Mouse (Mus musculus): ENCODE results near the gene Olfr658.

The Olfr658 gene

DNA sequence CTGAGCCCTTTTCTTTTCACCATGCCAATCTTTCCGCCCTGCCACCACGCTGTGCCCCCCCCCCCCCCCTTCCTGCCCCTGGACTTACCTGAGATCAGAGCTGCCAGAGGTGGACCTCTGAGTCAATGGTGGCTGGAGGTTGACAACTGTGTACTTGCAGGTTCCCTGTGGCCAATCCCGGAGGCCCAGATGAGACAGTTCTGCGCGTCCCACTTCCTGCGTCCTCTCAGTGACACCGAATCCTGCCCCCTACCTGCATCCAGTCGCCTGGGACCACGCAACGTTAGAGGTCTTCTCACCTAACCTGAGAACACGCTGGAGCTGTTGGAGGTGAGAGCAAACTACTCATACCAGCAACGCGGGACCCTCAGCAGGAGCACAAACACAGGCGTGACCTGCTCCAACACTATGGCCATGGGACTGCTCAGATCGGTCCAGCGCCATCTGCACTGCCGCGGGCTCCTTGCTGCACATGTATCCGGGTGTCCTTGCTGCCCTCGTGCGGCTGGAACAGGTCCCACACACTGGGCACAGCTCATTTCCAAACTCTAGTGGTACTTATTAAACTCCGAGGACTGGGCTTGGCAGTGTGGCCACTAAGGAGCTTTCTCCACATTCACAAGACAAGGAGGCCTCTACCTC lies at the start of gene Olfr658:
Gene Olfr658 (minus strand): TSS at position 465 of the 642 bp plus-strand sequence.
- DNase-seq (ENCODE audit: low spot score in 2 of 2) = peak in 1 of 2 experiments; percentile 39

DNA sequence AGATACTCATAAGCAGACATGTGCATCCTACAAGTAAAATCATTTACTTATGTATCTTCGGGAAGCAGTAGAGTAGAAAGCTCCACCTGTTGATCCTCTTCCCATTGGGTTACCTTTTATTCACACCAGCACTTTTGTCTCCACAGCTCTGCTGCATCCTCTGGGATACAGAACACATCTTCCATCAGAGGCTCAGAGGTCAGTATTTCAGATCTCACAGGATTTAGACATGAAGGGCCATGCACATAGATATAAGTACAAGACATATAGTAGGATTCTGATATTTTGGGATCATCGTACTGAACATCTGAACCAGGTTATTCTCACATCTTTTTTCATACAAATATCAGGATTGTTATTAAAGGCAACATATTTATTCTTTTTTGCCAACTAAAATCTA lies 39.1 kb upstream of the Olfr658 start, which contains the start of gene Olfr661:
Gene Olfr661 (plus strand): TSS at position 301 of the 400 bp plus-strand sequence.
- DNase-seq (ENCODE audit: low spot score in 2 of 2) = no peak

DNA sequence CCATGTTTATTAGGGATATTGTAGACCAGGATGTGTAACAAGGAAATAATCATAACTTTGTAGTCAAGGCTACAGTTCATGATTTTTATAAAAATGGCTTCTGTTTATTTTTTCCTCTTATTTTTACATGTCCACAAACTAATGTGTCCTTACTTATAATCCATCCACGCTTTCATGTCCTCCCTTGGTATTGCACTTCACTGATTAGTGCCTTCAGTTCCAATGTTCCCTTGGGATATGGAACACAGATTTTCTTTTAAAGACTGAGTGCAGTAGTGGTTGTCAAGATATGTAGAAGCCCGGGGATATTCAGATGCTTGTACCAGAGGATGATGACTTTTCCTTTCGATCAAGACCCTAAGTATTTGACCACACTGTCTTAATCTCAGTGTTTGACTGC lies 19.3 kb upstream of the Olfr658 start, which contains the start of gene Olfr659:
Gene Olfr659 (plus strand): TSS at position 301 of the 400 bp plus-strand sequence.
- DNase-seq (ENCODE audit: low spot score in 2 of 2) = no peak

DNA sequence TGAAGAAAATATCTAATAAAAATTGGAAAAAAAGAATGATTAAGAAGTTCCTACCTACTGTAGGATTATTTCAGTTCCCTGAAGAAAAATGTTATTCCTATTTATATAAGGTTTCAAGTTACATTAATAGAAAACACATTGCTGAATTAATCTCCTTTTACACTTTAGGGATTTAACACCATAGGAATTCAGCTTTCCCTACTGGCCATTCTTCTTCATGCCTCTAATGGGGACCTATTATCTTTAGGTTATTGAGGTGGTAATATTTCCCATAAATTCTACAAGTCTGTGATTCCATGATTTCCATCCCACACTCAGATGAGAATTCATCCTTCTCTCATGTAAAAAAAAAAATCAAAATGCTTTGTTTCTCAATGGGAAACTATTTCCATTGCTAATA lies 22.6 kb downstream of the Olfr658 start, which contains the start of gene Olfr657:
Gene Olfr657 (plus strand): TSS at position 301 of the 400 bp plus-strand sequence.
- no peak for DNase-seq (ENCODE audit: low spot score in 2 of 2)

DNA sequence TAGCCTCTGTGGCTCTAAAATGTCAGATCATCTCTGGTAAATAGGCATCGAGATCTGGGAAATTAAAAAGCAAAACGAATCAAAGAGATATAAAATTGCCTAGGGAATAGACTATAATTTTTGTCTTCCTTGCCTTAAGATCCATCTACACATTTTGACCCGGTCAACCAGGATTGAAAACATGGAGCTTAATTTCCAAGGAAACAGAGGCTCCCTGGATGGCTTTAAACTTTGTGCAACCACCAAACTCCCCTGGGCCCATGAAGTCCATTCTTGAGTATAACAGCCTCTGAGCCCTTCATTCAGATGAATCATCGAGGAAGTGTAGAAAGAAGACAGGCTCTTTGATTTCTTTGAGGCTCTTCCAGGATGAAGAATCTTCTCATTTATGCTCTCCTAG lies 33.5 kb downstream of the Olfr658 start, which contains the start of gene Olfr656:
Gene Olfr656 (plus strand): TSS at position 301 of the 400 bp plus-strand sequence.
- DNase-seq (ENCODE audit: low spot score in 2 of 2) = no peak

DNA sequence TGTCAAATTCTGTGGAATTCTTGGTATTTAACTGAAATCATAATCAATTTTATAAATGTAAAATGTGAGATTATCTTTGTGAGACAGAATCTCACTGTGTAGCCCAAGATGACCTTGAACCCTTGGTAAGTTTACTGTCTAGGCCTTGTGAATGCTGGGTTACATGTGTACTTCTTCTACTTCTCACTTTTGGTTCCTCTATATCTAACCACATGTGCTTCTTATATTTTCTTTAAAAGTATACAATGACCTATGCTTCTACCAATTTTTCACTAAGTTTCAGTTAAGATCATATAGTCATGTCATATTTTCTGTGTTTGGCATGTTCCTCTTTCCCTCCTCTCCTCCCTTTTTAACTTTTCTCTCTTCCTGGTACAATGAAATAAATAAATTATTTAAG lies 42.4 kb downstream of the Olfr658 start:
- DNase-seq (ENCODE audit: low spot score in 2 of 2) = no peak

DNA sequence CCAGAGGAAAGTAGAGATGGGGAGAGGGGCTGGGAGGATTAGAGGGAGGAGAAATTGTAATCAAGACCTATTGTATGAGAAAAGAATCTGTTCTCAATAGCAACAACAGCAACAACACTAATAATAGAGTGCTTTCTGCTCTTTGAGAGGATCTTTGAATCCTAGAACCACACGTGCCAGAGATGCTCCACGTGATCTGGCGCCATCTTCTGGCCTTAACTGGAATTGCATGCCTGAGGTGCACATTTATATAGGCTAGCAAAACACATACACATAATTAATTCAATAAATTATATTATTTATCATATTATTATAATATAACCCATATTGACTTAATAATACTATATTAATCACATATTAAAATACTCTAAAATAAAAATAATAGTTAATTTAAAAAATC lies 43.9 kb downstream of the Olfr658 start:
- peak; percentile 35 to 71 for DNase-seq (ENCODE audit: low spot score in 2 of 2)

DNA sequence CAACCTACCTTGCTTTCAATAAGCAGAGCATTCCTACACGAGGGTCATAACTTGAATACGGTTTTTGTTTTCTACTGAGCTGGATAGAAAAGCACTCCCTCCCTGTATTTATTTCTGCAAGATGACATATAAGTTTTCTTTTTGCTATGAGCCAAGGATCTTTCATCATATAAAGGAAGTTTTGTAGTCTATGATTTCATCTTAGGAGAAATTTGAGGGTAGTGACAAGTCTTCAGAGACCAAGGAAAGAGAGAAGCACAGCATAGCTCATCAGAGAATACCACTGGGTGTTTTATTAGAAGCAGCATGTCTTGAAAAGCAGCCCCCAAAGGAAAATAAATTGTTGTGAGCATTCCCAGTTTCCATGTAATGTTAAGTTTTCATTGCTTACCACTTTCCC lies 45.4 kb downstream of the Olfr658 start, which contains the start of gene Olfr655:
Gene Olfr655 (minus strand): TSS at position 101 of the 400 bp plus-strand sequence.
- no peak for DNase-seq (ENCODE audit: low spot score in 2 of 2)

All from spleen, postnatal 10 days (tissue).